Mouse (Mus musculus): Measurements from ENCODE around the gene Sbf2.
A peak's percentile ranks its signal among the peaks of the same experiment; 100 is the strongest.

The Sbf2 gene

GRCm38 (mm10) chr7:110279183-110279582 lies 335.5 kb downstream of the Sbf2 start:
- DNase-seq (ENCODE audit: low spot score) = no peak

- no peak for DNase-seq (ENCODE audit: low spot score)
These were observed 336.9 kb downstream of the Sbf2 start for GRCm38 (mm10) chr7:110277734-110278245.

GRCm38 (mm10) chr7:110272434-110272833 lies 342.3 kb downstream of the Sbf2 start:
- no peak for DNase-seq (ENCODE audit: low spot score)

- no peak for DNase-seq (ENCODE audit: low spot score)
These were observed 342.9 kb downstream of the Sbf2 start for GRCm38 (mm10) chr7:110271814-110272213.

- DNase-seq (ENCODE audit: low spot score) = no peak
These were observed 344.3 kb downstream of the Sbf2 start for GRCm38 (mm10) chr7:110270455-110270854.

GRCm38 (mm10) chr7:110269777-110270176 lies 344.9 kb downstream of the Sbf2 start:
- no peak for DNase-seq (ENCODE audit: low spot score)

- no peak for DNase-seq (ENCODE audit: low spot score)
These were observed 346.2 kb downstream of the Sbf2 start for GRCm38 (mm10) chr7:110268511-110268910.

- no peak for DNase-seq (ENCODE audit: low spot score)
These were observed 346.7 kb downstream of the Sbf2 start for GRCm38 (mm10) chr7:110267994-110268393.

GRCm38 (mm10) chr7:110267014-110267413 lies 347.7 kb downstream of the Sbf2 start:
- no peak for DNase-seq (ENCODE audit: low spot score)

- peak; percentile 75 for DNase-seq (ENCODE audit: low spot score)
These were observed 348.9 kb downstream of the Sbf2 start for GRCm38 (mm10) chr7:110265796-110266195.

- no peak for DNase-seq (ENCODE audit: low spot score)
These were observed 351.2 kb downstream of the Sbf2 start for GRCm38 (mm10) chr7:110263474-110263873.

- no peak for DNase-seq (ENCODE audit: low spot score)
These were observed 352.1 kb downstream of the Sbf2 start for GRCm38 (mm10) chr7:110262661-110263060.

GRCm38 (mm10) chr7:110261807-110262206 lies 352.9 kb downstream of the Sbf2 start:
- DNase-seq (ENCODE audit: low spot score) = no peak

GRCm38 (mm10) chr7:110259966-110260711 lies 354.6 kb downstream of the Sbf2 start:
- no peak for DNase-seq (ENCODE audit: low spot score)

- no peak for DNase-seq (ENCODE audit: low spot score)
These were observed 356.3 kb downstream of the Sbf2 start for GRCm38 (mm10) chr7:110258196-110258950.
